Mouse (Mus musculus) G1E (cell line): Measurements from ENCODE around the gene Psmd8. TPM values are rescaled to one million over a fixed set of nuclear protein-coding genes. Genes with fewer than 3 reads are reported as not detected.

ENCODE experiments used
- ATAC-seq: 2 replicates; pipeline ENCODE4 v1.8.0; 2016; ENCODE audit warnings: mild to moderate bottlenecking; ENCODE audit not compliant: insufficient number of reproducible peaks, poor library complexity, low FRiP score, severe bottlenecking; ENCODE audit errors: extremely low read depth
- DNase-seq: peaks from one replicate; pipeline ENCODE4 v3.0.0; 2012; ENCODE audit warnings: low spot score
- H3K27me3 ChIP-seq: 2 replicates; pipeline ENCODE4 v1.6.1; 2012; ENCODE audit warnings: mild to moderate bottlenecking, low read length, inconsistent platforms; ENCODE audit not compliant: insufficient read depth
- H3K36me3 ChIP-seq: replicated peaks from 2 replicates; pipeline ENCODE3; 2012; ENCODE audit warnings: mild to moderate bottlenecking, inconsistent platforms
- H3K4me1 ChIP-seq: 2 replicates; pipeline ENCODE4 v1.6.1; 2012; ENCODE audit warnings: low read depth, low read length, inconsistent platforms, mixed read lengths; ENCODE audit not compliant: insufficient read depth
- H3K4me3 ChIP-seq: 2 replicates; pipeline ENCODE4 v1.5.1; 2012; ENCODE audit warnings: low read depth, mild to moderate bottlenecking, inconsistent platforms, low read length, moderate library complexity, mixed read lengths
- H3K9me3 ChIP-seq: replicated peaks from 2 replicates; pipeline ENCODE4 v1.6.1; 2012; ENCODE audit warnings: inconsistent platforms
- CTCF ChIP-seq: IDR thresholded peaks from 2 replicates; pipeline ENCODE4 v1.5.1; 2012; ENCODE audit warnings: low read depth, low read length, inconsistent platforms, mixed read lengths
- GATA1 ChIP-seq: IDR thresholded peaks from 2 replicates; pipeline ENCODE4 v1.6.1; 2012; ENCODE audit warnings: borderline replicate concordance, low read length, inconsistent platforms, mixed read lengths
- GATA2 ChIP-seq: IDR thresholded peaks from 2 replicates; pipeline ENCODE4 v1.6.1; 2012; ENCODE audit warnings: low read depth, low read length, inconsistent platforms, borderline replicate concordance
- POLR2AphosphoS5 ChIP-seq: IDR thresholded peaks from 2 replicates; pipeline ENCODE4 v1.6.1; 2012; ENCODE audit warnings: low read depth, low read length, inconsistent platforms; ENCODE audit not compliant: insufficient replicate concordance
- TAL1 ChIP-seq: conservative IDR thresholded peaks from 2 replicates; pipeline ENCODE4 v1.6.1; 2012; ENCODE audit warnings: low read depth, low read length, inconsistent platforms, mixed read lengths
- polyA plus RNA-seq: library from polyadenylated mRNA; stranded (reverse); fragments of >175 nt; gene quantifications from 2 replicates; pipeline ENCODE4 v1.2.3, GENCODE M21; 2012
- total RNA-seq, 2 experiments: library from RNA; stranded (forward) in 1 of 2; stranded (reverse) in 1 of 2; fragments of 200-1000 nt in 1 of 2; fragments of >200 nt in 1 of 2; fragmentation: Nextera tagmentation in 1 of 2; gene quantifications; 2 replicates each; pipeline ENCODE4 v1.2.3; 2014 to 2017

Psmd8 gene
- total and polyA plus RNA-seq, 3 experiments: 103 to 187 (median 157) TPM

DNA sequence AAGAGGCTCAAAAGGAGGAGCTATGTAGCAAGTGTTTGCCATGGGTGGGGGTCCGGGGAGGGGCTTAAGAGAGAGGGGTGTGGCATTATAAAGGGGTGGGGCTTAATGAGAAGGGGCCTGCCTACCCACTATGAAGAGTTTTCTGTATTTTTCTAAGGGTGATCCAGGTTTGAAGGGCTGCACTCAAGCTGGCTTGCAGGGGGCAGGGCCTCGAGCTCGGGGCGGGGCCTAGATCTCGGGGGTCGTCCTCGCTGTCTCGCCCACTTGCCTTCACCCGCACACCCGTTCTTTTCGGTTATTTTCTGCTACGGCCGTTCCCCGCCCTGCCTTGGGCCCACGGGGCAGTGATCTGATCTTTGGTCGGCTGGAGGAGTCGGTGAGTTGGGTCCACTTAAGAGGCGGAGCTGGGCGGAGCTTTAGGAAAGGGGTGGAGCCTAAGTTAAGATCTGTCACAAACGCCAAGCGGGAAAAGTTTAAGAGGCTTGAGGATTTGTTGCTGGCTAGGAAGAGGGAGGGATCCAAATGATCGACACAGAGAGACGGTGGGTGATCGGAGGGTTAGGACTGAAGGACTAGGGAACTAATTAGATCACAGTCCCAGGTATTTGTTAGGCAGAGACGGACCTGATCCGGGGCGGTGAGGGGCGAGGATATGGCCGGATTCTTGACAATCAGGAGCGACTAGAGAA lies 10.3 kb downstream of the Psmd8 start, which contains the start of the genes Ggn and Spred3:
Gene Ggn, plus strand, starts transcription at position 145 of the 689 bp plus-strand sequence.
Gene Spred3, minus strand, starts transcription at position 346 of the 689 bp plus-strand sequence.
- H3K27me3 ChIP-seq: peaks cover 43% of the 10 kb centered on the region
- peaks cover 34% of the 10 kb centered on the region for H3K4me1 ChIP-seq
- H3K4me3 ChIP-seq: peak within 1 kb of the TSS; percentile 71
- DNase-seq (no peak), ATAC-seq (peak; percentile 42; the same call in 1 of the 2 replicates)
- H3K9me3 ChIP-seq: peaks cover 25% of the 10 kb centered on the region
- peaks cover 39% of the 10 kb centered on the region for H3K36me3 ChIP-seq
- TF ChIP-seq GATA2: no peak
- TF ChIP-seq TAL1: no peak
- no peak for TF ChIP-seq GATA1
- no peak for TF ChIP-seq CTCF
- TF ChIP-seq POLR2AphosphoS5: no peak

DNA sequence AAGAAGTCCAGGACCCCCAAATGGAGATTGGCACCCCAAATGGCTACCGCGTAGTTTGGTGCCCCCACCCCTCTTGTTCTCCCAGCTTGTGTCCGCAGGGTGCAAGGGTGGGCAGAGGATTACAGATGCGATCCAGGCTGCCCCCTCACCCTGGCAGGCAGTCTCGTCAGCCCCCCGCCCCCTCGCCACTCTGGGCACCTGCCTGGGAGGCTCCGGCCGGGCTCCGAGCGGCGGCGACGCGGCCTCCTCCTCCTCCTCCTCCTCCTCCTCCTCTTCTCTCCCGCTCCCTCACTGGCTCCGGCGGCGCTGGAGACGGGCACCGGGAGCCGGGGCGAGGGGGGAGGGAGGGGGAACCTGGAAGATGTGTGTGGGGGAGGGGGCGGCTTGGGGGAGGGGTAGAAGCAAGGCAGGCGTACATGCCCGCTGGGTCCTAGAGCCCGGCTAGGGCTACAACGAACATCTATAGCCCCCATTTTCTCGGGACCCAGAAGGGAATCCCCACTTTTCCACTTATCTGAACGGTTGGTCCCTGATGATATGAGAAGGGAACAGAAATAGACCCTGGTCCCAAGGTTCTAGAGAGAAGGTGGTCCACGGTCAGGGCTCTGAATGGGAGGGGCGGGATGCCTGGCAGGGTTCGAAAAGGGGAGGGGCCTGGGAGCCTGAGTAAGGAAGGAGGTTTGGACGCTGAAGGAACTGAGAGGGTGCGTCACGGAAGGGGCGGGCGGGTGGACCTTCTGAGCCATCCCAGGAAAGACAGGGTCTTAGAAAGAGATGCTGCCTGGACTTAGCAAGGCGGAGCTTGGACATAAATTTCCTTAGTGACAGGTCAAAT lies 11.1 kb downstream of the Psmd8 start:
- Histone ChIP-seq H3K27me3 (peaks cover 45% of the 10 kb centered on the region), H3K9me3 (peaks cover 25% of the 10 kb centered on the region), H3K36me3 (peaks cover 32% of the 10 kb centered on the region), H3K4me1 (peaks cover 34% of the 10 kb centered on the region), H3K4me3 (peak overlapping the region; percentile 71)
- peak; percentile 25; the same call in 1 of the 2 replicates for ATAC-seq
- TF ChIP-seq GATA2: no peak
- TF ChIP-seq POLR2AphosphoS5: no peak
- no peak for TF ChIP-seq CTCF
- TF ChIP-seq TAL1: no peak
- TF ChIP-seq GATA1: no peak
- DNase-seq: no peak

DNA sequence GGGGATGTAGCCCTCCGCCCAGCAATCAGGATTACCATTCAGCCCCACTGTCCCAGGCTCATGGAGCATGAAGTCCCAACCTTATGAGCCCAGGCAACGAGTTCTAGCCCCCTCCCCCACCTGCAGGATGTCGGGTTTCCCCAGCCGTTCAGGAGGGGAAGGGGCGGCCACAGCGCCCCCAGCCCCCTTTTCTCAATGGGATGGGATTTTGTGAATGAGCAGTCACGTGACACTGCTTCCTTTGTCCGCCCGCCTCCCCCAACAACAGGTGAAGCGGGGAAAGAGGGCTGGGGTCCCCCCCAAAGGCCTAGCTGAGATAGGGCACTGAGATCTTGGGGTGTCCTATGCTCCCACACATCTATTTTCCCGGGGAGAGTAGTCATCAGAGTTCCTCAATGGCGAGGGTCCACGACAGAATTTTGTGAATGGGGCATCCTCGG lies 11.7 kb downstream of the Psmd8 start:
- DNase-seq (no peak), ATAC-seq (no peak)
- Histone ChIP-seq H3K27me3 (peaks cover 45% of the 10 kb centered on the region), H3K4me1 (peaks cover 34% of the 10 kb centered on the region), H3K36me3 (peaks cover 25% of the 10 kb centered on the region), H3K9me3 (peaks cover 25% of the 10 kb centered on the region), H3K4me3 (peak overlapping the region; percentile 71; the same call in 1 of the 2 replicates)
- TF ChIP-seq POLR2AphosphoS5 (no peak), CTCF (no peak), TAL1 (no peak), GATA1 (no peak), GATA2 (no peak)

DNA sequence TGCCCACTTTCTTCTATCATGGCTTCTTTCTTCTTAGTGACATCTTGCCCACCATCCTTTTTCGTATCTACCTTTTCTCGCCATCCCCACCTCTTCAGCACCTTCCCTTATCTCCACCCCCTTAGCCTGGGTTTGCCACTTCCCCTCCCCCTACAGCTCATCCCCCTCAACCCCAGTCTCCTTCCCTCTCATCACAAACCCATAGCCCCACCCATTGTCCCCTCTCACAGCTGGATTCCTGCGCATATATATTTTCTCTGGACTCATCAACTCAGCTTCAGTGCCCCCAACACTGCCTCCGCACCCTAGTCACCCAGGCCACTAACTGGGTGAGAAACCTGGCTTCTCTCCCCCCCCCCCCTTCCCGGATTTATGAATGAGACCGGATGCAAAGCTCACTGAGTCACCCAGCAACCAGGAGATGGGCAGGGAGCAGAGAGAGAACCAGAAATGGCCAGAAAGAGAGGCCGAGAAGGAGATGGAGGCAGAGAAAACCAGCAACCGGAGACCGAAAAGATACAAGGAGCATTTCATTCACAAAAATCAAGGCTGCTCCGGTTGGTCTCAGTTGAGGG lies 12.3 kb downstream of the Psmd8 start:
- Histone ChIP-seq H3K27me3 (peaks cover 45% of the 10 kb centered on the region), H3K36me3 (peaks cover 19% of the 10 kb centered on the region), H3K9me3 (peaks cover 25% of the 10 kb centered on the region), H3K4me3 (no peak overlapping the region), H3K4me1 (peaks cover 40% of the 10 kb centered on the region)
- ATAC-seq (no peak), DNase-seq (no peak)
- TF ChIP-seq POLR2AphosphoS5 (no peak), GATA2 (no peak), GATA1 (no peak), CTCF (no peak), TAL1 (no peak)

DNA sequence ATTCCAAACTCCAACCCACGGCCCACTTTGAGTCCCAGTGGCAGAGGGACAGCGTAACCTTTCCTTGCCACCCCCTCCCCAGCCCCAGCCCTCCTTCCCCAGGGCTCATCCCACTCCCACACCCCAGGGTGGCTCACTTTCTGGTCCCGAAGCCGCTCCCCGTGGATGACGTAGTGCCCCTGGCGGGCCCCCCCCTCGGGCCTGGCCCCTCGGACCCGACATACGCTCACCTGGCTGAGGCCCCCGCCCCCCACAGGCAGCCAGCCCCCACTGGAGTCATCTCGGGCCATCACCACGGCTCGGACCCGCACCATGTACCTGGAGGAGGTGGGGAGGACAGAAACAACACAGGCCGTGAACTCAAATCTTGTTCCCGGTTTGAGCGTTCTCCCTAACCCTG lies 12.8 kb downstream of the Psmd8 start:
- no peak overlapping the region for H3K4me3 ChIP-seq
- peaks cover 14% of the 10 kb centered on the region for H3K36me3 ChIP-seq
- H3K4me1 ChIP-seq: peaks cover 46% of the 10 kb centered on the region
- H3K27me3 ChIP-seq: peaks cover 45% of the 10 kb centered on the region
- ATAC-seq (no peak), DNase-seq (no peak)
- TF ChIP-seq CTCF: no peak
- TF ChIP-seq GATA1: no peak
- no peak for TF ChIP-seq GATA2
- TF ChIP-seq POLR2AphosphoS5: no peak
- no peak for TF ChIP-seq TAL1
- peaks cover 20% of the 10 kb centered on the region for H3K9me3 ChIP-seq
